Mouse (Mus musculus): Measurements from ENCODE around the gene 1110008P14Rik.

The 1110008P14Rik gene

DNA sequence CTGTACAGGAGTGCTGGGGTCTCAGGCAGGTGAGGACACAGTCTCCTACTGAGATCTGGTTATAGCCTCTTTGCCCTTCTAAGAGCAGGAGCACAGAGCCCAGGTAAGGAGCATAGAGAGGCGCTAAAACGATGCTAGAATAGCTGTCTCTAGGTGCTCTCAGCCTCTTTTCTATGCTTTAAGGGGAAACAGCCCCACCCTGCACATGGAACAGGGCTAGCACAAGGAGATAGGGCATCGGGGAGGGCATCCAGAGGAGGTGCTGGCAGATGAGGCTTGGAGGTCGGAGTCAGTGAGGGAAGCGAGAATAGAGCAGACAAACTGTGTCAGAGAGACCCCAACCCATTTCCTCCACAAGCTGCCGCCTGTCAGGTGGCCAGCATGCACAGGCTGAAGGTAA lies 34.7 kb downstream of the 1110008P14Rik start:
- TF ChIP-seq NANOG (IDR thresholded peaks at IDR 0.05; ENCODE audit: borderline replicate concordance, low read length) (no peak), CTCF (conservative IDR thresholded peaks at IDR 0.05; ENCODE audit: low read length) (no peak), POU5F1 (IDR thresholded peaks at IDR 0.05; ENCODE audit: borderline replicate concordance, low read length) (no peak)
- Histone ChIP-seq H3K27me3 (ENCODE audit: insufficient read depth, low read length) (peaks cover 38% of the 10 kb centered on the region), H3K4me3 (replicated peaks; ENCODE audit: low read length) (no peak overlapping the region), H3K36me3 (ENCODE audit: insufficient read depth, low read length) (no peaks in the 10 kb centered on the region), H3K9me3 (ENCODE audit: low read length) (no peaks in the 10 kb centered on the region), H3K4me1 (replicated peaks; ENCODE audit: low read depth, low read length) (peaks cover 61% of the 10 kb centered on the region)

DNA sequence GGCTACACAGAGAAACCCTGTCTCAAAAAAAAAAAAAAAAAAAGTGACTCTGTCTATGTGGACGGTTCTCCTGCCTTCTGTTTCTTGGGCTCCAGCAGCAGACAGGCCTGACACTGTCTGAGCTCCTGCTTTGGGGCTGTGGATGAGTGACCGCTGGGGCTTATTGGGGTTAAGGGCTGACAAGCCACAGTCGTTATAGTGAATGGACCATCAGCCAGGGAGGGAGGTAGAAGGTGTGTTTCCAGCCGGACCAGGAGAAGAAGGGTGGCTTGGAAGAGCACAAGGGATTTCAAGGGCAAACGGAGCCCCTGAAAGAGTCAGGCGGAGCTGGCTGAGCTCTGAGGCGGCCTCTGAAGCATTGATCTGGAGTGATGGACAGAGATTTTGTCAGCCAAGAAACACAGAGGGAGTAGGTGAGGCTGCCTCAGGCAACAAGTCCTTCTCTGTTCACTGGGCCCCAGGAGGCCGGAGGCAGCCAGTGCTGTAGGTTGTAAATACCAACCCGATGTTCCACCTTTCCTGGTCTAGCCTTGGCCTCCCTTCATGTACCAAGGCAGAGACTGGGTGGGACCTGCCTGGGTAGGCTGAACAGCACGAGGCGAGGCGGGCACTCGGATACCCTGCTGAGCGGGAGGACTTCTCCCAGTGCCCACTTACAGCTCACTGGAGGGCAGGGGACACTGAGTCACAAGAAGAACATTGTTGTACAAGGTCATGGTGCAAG lies 37.0 kb downstream of the 1110008P14Rik start:
- Histone ChIP-seq H3K36me3 (ENCODE audit: insufficient read depth, low read length) (no peaks in the 10 kb centered on the region), H3K4me1 (replicated peaks; ENCODE audit: low read depth, low read length) (peaks cover 54% of the 10 kb centered on the region), H3K9me3 (ENCODE audit: low read length) (no peaks in the 10 kb centered on the region), H3K27me3 (ENCODE audit: insufficient read depth, low read length) (peaks cover 19% of the 10 kb centered on the region; the same call in 1 of the 2 replicates), H3K4me3 (replicated peaks; ENCODE audit: low read length) (no peak overlapping the region)
- TF ChIP-seq CTCF (conservative IDR thresholded peaks at IDR 0.05; ENCODE audit: low read length) (no peak), POU5F1 (IDR thresholded peaks at IDR 0.05; ENCODE audit: borderline replicate concordance, low read length) (no peak), NANOG (IDR thresholded peaks at IDR 0.05; ENCODE audit: borderline replicate concordance, low read length) (no peak)

DNA sequence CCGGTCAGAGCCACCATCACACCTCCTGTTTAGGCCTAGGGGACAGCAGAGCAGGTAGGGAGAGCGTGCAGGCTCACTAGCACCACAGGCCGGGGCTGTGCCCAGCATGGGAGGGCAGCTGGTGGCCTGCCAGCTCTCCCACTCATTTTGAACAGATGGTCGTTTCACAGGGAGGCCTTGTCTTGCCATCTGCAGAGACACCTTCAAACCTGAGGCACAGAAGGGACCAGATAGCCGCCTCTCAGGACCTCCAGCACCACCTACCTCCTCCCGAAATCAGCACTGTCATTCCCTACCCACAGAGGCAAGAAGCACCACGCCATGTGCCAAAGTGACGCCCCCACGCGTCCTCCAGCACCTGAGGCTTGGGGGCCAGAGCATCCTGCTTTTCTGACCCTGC lies 37.7 kb downstream of the 1110008P14Rik start:
- no peaks in the 10 kb centered on the region for H3K9me3 ChIP-seq (ENCODE audit: low read length)
- H3K36me3 ChIP-seq (ENCODE audit: insufficient read depth, low read length) = no peaks in the 10 kb centered on the region
- TF ChIP-seq CTCF (conservative IDR thresholded peaks at IDR 0.05; ENCODE audit: low read length) (no peak), POU5F1 (IDR thresholded peaks at IDR 0.05; ENCODE audit: borderline replicate concordance, low read length) (no peak), NANOG (IDR thresholded peaks at IDR 0.05; ENCODE audit: borderline replicate concordance, low read length) (no peak)
- H3K4me3 ChIP-seq (replicated peaks; ENCODE audit: low read length) = no peak overlapping the region
- peaks cover 13% of the 10 kb centered on the region; the same call in 1 of the 2 replicates for H3K27me3 ChIP-seq (ENCODE audit: insufficient read depth, low read length)
- H3K4me1 ChIP-seq (replicated peaks; ENCODE audit: low read depth, low read length) = peaks cover 48% of the 10 kb centered on the region

DNA sequence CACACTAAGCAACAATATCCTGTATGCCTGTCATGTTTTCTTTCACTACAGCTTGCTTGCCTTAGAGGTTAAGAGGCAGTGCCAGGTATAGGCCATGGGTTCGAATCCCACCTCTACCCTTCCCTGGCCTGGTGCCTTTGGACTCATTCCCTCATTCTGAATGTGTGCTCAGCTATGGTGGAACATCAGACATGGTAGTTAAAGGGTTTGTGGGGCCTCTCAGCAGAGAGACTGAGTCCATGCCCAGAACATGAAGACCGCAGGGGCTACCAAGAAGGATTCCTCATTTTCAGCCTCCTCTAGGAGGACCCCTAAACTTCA lies 38.4 kb downstream of the 1110008P14Rik start:
- Histone ChIP-seq H3K36me3 (ENCODE audit: insufficient read depth, low read length) (no peaks in the 10 kb centered on the region), H3K9me3 (ENCODE audit: low read length) (no peaks in the 10 kb centered on the region), H3K27me3 (ENCODE audit: insufficient read depth, low read length) (0 out of 2 replicates have a peak, but pooled peaks cover 8% of the 10 kb centered on the region), H3K4me3 (replicated peaks; ENCODE audit: low read length) (no peak overlapping the region), H3K4me1 (replicated peaks; ENCODE audit: low read depth, low read length) (peaks cover 40% of the 10 kb centered on the region)
- TF ChIP-seq CTCF (conservative IDR thresholded peaks at IDR 0.05; ENCODE audit: low read length) = no peak
- no peak for TF ChIP-seq POU5F1 (IDR thresholded peaks at IDR 0.05; ENCODE audit: borderline replicate concordance, low read length)
- no peak for TF ChIP-seq NANOG (IDR thresholded peaks at IDR 0.05; ENCODE audit: borderline replicate concordance, low read length)

DNA sequence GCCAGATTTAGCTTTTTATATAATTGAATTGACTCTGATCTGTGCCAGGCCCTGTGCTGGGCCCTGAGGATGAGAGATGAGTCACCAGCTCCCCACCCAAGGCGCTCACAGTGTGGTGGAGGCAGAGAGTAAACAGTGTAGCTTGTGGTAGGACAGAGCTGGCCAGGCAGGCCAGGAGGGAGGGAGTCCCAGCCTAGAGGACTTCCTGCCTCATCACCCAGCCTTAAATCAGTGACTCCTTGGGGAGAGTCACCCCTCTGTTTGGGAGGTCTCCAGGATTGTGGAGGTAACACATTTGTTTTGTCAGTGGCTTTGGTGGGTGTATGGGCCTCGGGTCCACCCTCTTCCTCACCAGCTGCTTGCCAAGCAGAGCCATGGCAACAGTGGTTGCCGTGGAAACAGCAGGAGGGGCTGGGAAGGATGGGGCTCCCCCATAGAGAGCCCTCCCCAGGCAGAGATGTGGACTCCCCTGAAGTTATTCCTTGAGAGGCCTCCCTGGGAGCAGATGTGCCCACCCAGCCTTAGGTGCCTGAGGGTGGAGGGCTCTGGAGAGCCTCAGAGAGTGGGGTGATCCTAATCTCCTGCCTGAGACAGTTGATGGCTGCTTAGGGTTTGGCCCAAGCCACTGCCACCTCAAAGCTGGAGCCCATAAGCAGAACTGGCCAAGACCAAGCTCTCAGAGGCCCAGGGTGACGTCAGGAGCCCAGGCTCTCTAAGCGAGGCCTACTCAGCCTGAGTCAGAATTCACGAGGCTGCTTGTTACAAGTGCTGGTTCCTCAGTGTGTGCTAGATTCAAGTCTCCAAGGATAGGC lies 39.0 kb downstream of the 1110008P14Rik start:
- H3K9me3 ChIP-seq (ENCODE audit: low read length) = no peaks in the 10 kb centered on the region
- TF ChIP-seq POU5F1 (IDR thresholded peaks at IDR 0.05; ENCODE audit: borderline replicate concordance, low read length) = no peak
- TF ChIP-seq CTCF (conservative IDR thresholded peaks at IDR 0.05; ENCODE audit: low read length) = no peak
- H3K4me3 ChIP-seq (replicated peaks; ENCODE audit: low read length) = no peak overlapping the region
- peaks cover 37% of the 10 kb centered on the region for H3K4me1 ChIP-seq (replicated peaks; ENCODE audit: low read depth, low read length)
- no peaks in the 10 kb centered on the region for H3K36me3 ChIP-seq (ENCODE audit: insufficient read depth, low read length)
- H3K27me3 ChIP-seq (ENCODE audit: insufficient read depth, low read length) = 0 out of 2 replicates have a peak, but pooled peaks cover 8% of the 10 kb centered on the region

DNA sequence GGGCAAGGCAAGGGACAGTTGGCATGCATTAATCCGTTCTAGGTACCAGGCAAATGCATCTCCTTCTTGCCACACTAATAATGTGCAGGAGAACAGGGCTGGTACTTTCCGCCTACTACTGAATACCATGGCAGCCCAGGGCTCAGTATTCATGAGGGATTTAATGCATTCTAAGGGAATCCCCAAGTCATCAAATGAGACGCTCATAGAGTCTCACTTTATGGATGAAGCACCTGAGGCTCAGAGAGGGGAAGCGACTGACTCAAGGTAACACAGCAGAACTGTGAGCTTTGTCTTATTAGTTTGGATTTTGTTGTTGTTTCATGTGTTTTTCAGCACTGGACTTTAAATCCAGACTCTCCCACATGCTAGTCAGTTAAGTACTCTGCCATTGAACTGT lies 39.7 kb downstream of the 1110008P14Rik start:
- Histone ChIP-seq H3K4me1 (replicated peaks; ENCODE audit: low read depth, low read length) (peaks cover 34% of the 10 kb centered on the region), H3K27me3 (ENCODE audit: insufficient read depth, low read length) (peaks cover 6% of the 10 kb centered on the region; the same call in 1 of the 2 replicates), H3K36me3 (ENCODE audit: insufficient read depth, low read length) (no peaks in the 10 kb centered on the region), H3K9me3 (ENCODE audit: low read length) (no peaks in the 10 kb centered on the region), H3K4me3 (replicated peaks; ENCODE audit: low read length) (no peak overlapping the region)
- TF ChIP-seq NANOG (IDR thresholded peaks at IDR 0.05; ENCODE audit: borderline replicate concordance, low read length) (no peak), POU5F1 (IDR thresholded peaks at IDR 0.05; ENCODE audit: borderline replicate concordance, low read length) (no peak), CTCF (conservative IDR thresholded peaks at IDR 0.05; ENCODE audit: low read length) (no peak)

DNA sequence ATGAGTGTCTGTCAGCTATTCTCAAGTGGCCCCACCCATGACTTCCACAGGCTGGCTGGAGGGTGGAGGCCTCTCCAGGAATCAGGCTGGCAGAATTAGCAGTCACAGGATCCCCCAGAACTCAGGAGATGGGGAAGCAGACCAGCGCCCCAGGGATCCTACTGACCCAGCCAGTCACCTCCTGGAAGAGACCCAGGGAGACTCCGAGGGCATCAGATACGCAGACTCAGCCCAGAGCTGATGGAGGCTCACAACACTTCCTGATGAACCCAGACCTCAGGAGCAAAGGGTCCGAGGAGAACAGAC lies 40.2 kb downstream of the 1110008P14Rik start:
- Histone ChIP-seq H3K36me3 (ENCODE audit: insufficient read depth, low read length) (no peaks in the 10 kb centered on the region), H3K4me3 (replicated peaks; ENCODE audit: low read length) (no peak overlapping the region), H3K9me3 (ENCODE audit: low read length) (no peaks in the 10 kb centered on the region), H3K4me1 (replicated peaks; ENCODE audit: low read depth, low read length) (peaks cover 32% of the 10 kb centered on the region), H3K27me3 (ENCODE audit: insufficient read depth, low read length) (peaks cover 8% of the 10 kb centered on the region; the same call in 1 of the 2 replicates)
- TF ChIP-seq POU5F1 (IDR thresholded peaks at IDR 0.05; ENCODE audit: borderline replicate concordance, low read length) = no peak
- TF ChIP-seq CTCF (conservative IDR thresholded peaks at IDR 0.05; ENCODE audit: low read length) = no peak
- TF ChIP-seq NANOG (IDR thresholded peaks at IDR 0.05; ENCODE audit: borderline replicate concordance, low read length) = no peak

DNA sequence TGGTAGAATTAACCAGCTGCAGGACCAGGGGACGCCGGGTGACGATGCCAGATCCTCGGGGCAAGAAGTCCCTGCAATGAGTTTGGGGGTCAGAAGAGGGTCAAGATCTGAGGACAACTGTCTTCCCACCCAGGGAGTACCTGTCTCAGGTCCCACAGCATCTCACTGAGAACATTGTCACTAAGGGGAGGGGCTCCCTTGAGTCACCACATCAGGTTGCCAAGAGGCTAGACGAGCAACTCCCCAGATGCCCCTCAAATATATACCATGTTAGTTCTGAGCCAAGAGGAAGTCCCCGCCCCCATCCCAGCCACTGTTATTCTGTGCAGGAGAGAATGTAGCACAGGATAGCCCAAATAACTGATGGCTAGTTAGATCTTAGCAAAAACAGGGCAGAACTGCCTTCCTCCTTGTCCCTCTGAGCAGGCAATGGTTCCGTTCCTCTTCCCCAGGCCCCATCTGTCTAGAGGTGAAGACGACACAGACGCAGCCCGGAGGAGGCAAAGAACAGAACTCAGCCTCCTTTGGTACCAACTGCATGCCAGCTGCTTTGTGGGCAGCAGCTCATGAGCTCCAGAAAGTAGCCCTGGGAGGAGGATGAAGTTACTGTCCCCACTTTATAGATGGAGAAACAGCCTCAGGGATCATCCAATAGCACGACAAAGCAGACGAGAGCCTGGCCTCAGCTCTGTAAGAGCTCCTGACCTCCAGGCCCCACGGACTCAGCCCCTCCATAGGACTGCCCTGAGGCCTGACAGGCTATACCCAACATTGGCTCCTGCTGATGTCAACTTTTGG lies 40.7 kb downstream of the 1110008P14Rik start:
- Histone ChIP-seq H3K27me3 (ENCODE audit: insufficient read depth, low read length) (peaks cover 13% of the 10 kb centered on the region; the same call in 1 of the 2 replicates), H3K4me3 (replicated peaks; ENCODE audit: low read length) (no peak overlapping the region), H3K36me3 (ENCODE audit: insufficient read depth, low read length) (no peaks in the 10 kb centered on the region), H3K4me1 (replicated peaks; ENCODE audit: low read depth, low read length) (peaks cover 37% of the 10 kb centered on the region), H3K9me3 (ENCODE audit: low read length) (no peaks in the 10 kb centered on the region)
- no peak for TF ChIP-seq POU5F1 (IDR thresholded peaks at IDR 0.05; ENCODE audit: borderline replicate concordance, low read length)
- TF ChIP-seq CTCF (conservative IDR thresholded peaks at IDR 0.05; ENCODE audit: low read length) = no peak
- no peak for TF ChIP-seq NANOG (IDR thresholded peaks at IDR 0.05; ENCODE audit: borderline replicate concordance, low read length)

All from E14TG2a.4 (cell line).